Mouse (Mus musculus) layer of hippocampus, adult 11-12 months (tissue): ENCODE measurements around the gene Nol11.
A peak's percentile ranks its signal among the peaks of the same experiment; 100 is the strongest.

Source experiments
- DNase-seq: peaks from one replicate; pipeline ENCODE4 v3.0.0; 2022; ENCODE audit warnings: low spot score

Nol11 gene

GRCm38 (mm10) chr11:107188565-107189552, at the start of gene Nol11:
Gene Nol11 (minus strand): TSS chr11:107189381.
- peak; percentile 99 for DNase-seq

- no peak for DNase-seq
Observed at GRCm38 (mm10) chr11:107238506-107238905, 49.3 kb upstream of the Nol11 start.

GRCm38 (mm10) chr11:107237532-107237931, 48.4 kb upstream of the Nol11 start:
- no peak for DNase-seq

- DNase-seq, result no peak
Observed at GRCm38 (mm10) chr11:107233252-107233890, 44.2 kb upstream of the Nol11 start.

- no peak for DNase-seq
Observed at GRCm38 (mm10) chr11:107230128-107230527, 40.9 kb upstream of the Nol11 start.

GRCm38 (mm10) chr11:107226431-107226830, 37.2 kb upstream of the Nol11 start:
- DNase-seq, result no peak

- no peak for DNase-seq
Observed at GRCm38 (mm10) chr11:107226013-107226412, 36.8 kb upstream of the Nol11 start.

- DNase-seq, result no peak
Observed at GRCm38 (mm10) chr11:107225301-107225700, 36.1 kb upstream of the Nol11 start.

- no peak for DNase-seq
Observed at GRCm38 (mm10) chr11:107223667-107224214, 34.6 kb upstream of the Nol11 start.

GRCm38 (mm10) chr11:107223169-107223561, 34.0 kb upstream of the Nol11 start:
- DNase-seq, result no peak

- DNase-seq, result no peak
Observed at GRCm38 (mm10) chr11:107222531-107223168, 33.5 kb upstream of the Nol11 start.

- DNase-seq, result no peak
Observed at GRCm38 (mm10) chr11:107215111-107215510, 25.9 kb upstream of the Nol11 start.

- DNase-seq, result peak; percentile 31
Observed at GRCm38 (mm10) chr11:107213745-107214144, 24.6 kb upstream of the Nol11 start.

GRCm38 (mm10) chr11:107209818-107210217, 20.6 kb upstream of the Nol11 start:
- DNase-seq, result no peak

GRCm38 (mm10) chr11:107201773-107202172, 12.6 kb upstream of the Nol11 start:
- DNase-seq, result no peak

- no peak for DNase-seq
Observed at GRCm38 (mm10) chr11:107199281-107199680, 10.1 kb upstream of the Nol11 start.

GRCm38 (mm10) chr11:107195334-107195733, 6.2 kb upstream of the Nol11 start:
- DNase-seq, result no peak

- no peak for DNase-seq
Observed at GRCm38 (mm10) chr11:107190376-107190775, 1.2 kb upstream of the Nol11 start.

GRCm38 (mm10) chr11:107183777-107184176, 5.4 kb downstream of the Nol11 start:
- DNase-seq, result no peak

- DNase-seq, result no peak
Observed at GRCm38 (mm10) chr11:107161215-107161614, 28.0 kb downstream of the Nol11 start.

GRCm38 (mm10) chr11:107159034-107159433, 30.1 kb downstream of the Nol11 start:
- no peak for DNase-seq

GRCm38 (mm10) chr11:107156977-107157642, 32.1 kb downstream of the Nol11 start:
- DNase-seq, result no peak
